Mouse (Mus musculus) thymus, postnatal 4 days (tissue): ENCODE measurements around the gene Stard13.

Experiments used
- DNase-seq: peaks from one replicate; pipeline ENCODE4 v3.0.0; 2021

Gene Stard13

GRCm38 (mm10) chr5:151180176-151180785 is 53.4 kb downstream of the Stard13 start:
- DNase-seq = no peak

DNA sequence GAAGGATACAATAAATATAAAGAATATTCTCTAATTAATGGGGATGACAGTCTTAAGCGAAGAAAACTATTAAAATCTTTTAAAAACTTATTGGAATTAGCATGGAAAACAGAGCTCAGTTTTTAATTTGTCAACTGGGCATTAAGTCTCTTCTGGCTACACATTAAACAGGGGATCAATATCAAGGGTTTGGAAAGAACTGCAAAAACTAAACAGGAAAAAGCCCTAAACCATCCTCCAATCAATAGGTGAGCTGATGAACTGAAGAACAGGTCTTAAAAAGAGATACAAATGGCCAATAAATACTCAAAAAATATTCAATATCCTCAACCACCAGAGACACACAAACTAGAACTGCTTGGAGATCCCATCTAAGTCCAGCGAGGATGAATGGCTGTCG is 56.5 kb downstream of the Stard13 start:
- no peak for DNase-seq

GRCm38 (mm10) chr5:151175897-151176313 is 57.7 kb downstream of the Stard13 start:
- no peak for DNase-seq

DNA sequence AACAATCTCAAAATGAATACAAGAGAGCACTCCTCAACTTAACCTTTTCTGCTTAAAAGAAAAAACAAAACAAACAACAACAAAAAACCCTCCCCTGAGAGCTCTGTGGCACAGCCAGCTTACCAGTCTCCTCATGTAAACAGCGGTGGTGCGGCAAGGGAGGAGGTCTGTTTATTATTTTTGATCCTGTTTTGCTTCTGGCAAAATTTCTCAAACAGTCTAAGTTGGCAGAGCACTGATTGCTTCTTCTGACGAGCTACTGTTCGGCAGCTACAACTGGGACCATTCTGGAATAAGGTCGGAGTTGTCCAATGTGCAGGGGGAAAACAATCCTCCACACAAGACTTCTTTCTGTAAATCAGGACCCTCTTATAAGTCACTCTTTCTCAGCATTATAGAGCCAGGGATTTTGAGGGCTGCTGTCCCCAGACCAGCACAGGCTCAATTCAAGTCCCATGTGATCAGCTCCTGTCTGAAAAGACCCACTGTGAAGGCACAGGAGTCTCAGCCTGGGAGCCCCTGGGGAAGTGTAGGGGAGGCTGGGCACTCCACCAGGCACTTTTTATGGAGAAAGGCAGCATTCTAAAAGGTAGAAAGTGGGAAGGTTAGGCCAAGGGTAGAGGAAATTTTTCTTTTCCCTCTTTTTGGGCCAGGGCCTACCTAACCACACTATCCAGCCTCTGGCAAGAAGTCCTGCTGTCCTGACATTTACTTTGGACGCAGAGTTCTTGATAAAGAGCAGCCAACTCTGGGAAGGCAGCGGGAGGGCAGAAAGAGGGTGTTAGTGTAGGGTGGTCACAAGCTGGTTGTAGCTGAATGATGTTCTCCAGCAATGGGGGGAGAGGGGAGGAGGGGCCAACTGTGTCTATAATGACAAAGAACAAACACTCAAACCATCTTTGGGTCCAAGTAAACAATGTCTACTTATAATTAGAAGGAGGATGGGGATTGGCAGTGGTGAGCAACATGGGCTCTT is 58.9 kb downstream of the Stard13 start:
- DNase-seq = no peak

- no peak for DNase-seq
Observed at GRCm38 (mm10) chr5:151173774-151174173, 59.9 kb downstream of the Stard13 start.

- no peak for DNase-seq
Observed at GRCm38 (mm10) chr5:151170168-151170750, 63.4 kb downstream of the Stard13 start.

DNA sequence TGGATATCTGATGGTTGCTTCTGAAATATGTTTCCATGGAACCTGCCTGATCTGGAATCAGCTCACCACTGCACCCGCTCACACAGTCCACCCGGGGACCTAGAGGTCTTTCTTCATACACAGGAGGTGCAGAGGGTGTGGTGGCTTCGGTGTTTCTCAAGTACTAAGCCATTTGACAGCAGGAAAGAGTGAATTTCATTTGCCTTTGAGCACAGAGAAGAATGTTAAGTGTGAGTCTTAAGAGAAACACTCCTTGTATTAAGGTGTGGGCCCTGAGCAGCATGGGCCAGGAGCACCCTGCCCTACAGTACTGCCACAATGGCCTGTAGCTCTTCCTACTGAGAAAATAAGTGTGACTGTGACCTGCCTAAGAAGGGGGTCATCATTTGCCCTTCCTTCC is 65.4 kb downstream of the Stard13 start:
- DNase-seq = no peak

DNA sequence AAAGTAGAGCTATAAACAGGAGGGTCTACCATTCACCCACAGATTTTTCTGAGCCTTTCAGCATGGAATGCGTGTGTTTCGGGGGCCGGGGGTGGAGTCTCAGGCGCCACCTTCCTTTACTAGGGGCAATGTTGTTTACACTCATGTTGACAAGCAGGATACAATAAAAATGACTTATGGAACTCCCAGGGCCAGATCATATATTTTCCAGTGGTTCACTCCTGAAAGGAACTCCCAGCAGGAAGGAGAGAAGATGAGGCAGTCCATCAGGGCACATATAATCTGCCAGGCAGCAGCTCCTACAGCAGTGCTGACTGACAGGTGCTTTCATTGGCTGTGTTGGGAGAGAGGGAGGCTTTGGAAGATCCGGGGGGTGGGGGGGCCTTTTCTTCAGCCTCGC is 66.0 kb downstream of the Stard13 start:
- DNase-seq = no peak

- DNase-seq = no peak
Observed at GRCm38 (mm10) chr5:151166266-151166665, 67.4 kb downstream of the Stard13 start.

DNA sequence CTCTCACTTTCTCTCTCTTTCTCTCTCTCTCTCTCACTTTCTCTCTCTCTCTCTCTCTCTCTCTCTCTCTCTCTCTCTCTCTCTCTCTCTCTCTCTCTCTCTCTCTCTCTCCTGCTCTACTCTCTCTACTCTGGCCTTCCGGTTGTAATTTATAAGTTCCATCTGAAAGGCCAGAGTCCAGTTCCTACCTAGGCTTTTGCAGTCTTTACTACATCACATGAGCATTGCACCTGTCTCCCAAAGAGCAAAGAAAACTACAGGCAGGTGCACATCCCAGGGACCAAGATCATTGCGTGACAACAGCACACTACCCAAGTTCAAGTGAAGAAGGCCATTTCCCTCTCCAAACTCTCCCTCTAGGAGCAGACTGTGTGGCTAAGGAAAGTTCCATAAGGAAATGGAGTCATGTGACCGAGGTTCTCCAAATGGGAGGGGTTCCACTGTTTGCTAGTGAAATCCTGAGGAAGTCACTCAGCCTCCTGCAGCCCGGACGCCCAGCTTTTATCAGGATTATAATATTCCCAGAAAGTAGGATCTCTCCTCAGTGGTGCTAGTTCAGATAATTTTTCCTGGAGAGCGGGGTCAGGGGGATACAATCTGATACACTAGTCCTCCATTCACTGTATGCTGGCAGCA is 68.1 kb downstream of the Stard13 start:
- no peak for DNase-seq

GRCm38 (mm10) chr5:151164815-151165214 is 68.8 kb downstream of the Stard13 start:
- DNase-seq = no peak

- DNase-seq = no peak
Observed at GRCm38 (mm10) chr5:151162642-151163041, 71.0 kb downstream of the Stard13 start.

- DNase-seq = no peak
Observed at GRCm38 (mm10) chr5:151155247-151155646, 78.4 kb downstream of the Stard13 start.

DNA sequence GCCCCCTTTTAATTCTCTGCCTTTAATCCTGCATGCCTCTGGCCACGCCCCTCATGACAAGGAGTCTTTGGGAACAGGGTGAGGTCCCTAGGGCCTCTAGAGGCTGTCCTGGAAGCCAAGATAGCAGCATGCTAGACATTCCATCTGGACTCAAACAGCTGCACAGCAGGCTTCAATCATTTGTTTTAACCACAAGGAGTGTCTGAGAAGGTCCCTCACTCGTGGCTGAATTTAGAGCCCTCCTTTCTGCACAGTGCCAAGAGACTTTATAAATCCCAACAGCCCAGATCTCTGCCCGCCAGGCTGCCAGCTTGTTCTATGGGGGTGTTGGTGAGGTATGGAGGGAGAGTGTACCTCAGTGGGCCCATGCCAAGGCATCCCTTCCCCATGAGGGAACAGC is 78.9 kb downstream of the Stard13 start:
- DNase-seq = no peak

DNA sequence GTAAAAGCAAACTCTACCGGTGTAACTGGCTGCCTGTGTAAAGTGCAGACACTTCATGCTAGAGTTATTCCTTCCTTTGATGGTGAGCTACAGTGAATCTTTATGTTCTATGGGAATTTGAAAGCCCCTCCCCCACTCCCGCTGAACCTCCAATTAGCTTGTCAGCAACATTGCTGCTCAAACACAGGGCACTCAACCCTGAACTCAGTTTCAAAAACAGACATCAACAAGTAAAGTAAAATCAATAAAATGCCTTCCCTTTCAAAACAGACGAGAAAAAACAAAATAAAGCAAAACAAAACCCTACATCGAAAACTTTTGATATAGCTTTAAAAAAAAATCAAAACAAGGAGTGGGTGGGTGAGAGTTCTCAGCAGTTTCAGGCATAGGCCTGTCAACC is 79.6 kb downstream of the Stard13 start:
- DNase-seq = no peak

DNA sequence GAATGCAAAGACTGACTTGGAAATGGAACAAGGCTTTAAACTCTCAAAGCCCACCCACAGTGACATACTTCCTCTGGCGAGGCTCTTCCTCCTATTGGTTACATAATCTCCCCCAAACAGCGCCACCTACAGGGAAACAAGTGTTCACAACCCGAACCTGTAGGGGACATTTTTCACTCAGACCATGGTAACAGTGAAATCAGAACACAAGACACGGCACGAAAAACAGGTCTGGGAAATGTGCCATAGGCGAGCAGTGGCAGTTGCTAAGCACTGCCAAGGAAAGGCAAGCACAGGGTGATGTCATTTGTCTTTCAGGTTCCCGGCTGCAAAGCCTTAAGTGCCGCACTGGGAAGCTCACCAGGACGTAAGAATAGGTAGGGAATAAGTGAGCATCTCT is 82.1 kb downstream of the Stard13 start:
- no peak for DNase-seq

DNA sequence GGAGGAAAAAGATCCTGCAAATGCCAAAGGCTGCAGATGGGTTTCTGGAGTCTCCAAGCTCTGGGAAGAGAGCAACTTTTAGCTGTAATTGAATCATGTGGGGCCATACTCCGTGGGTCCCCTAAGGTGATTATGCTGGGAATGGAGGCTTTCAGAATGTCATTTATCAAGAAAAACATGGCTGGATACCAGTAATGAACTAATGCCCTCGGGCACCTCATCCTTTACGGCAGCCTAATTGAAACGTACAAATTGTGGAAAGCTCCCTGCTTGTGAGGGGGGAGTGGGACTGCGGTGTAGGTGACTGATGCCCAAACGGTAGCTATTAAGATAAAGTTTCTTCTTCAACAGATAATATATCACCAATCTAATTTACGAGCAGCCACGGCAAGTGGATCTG is 84.1 kb downstream of the Stard13 start:
- no peak for DNase-seq

DNA sequence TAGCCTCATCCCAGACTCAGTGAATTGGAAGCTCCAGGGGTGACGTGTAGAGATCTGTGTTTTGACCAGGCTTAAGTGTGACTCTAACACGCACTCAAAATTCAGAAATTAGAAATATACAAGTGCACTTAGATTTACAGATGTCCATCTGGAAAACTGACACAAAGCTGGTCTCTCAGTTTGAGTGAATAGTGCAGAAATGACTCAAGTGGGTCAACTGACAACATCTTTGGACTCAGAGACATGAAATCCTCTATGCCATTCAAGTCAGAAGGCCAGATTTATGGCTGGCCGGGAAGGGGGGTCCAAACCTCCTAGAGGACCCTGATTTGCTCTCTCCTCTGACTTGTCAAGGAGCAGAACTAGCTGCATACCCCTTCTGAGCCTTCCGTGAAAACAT is 85.6 kb downstream of the Stard13 start:
- DNase-seq = no peak

- DNase-seq = no peak
Observed at GRCm38 (mm10) chr5:151145807-151146206, 87.8 kb downstream of the Stard13 start.

DNA sequence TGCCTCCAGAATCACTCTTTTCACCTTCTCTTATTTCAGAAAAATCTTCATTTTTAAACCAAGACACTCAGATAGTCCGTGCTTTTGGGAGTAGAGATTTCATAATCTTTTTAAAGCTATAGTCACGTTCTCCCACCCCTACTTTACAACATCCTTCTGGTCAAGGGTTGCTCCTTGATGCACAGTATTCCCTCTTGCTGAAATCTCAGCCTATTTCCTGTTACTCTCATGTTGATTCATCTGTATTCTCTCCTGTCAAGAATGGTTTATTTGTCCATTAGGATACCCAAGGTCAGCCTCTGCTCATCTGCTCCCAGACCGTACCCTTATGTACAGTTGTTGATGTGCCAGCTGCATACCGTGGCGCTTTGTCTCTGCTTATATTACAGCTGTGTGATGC is 89.7 kb downstream of the Stard13 start:
- no peak for DNase-seq

DNA sequence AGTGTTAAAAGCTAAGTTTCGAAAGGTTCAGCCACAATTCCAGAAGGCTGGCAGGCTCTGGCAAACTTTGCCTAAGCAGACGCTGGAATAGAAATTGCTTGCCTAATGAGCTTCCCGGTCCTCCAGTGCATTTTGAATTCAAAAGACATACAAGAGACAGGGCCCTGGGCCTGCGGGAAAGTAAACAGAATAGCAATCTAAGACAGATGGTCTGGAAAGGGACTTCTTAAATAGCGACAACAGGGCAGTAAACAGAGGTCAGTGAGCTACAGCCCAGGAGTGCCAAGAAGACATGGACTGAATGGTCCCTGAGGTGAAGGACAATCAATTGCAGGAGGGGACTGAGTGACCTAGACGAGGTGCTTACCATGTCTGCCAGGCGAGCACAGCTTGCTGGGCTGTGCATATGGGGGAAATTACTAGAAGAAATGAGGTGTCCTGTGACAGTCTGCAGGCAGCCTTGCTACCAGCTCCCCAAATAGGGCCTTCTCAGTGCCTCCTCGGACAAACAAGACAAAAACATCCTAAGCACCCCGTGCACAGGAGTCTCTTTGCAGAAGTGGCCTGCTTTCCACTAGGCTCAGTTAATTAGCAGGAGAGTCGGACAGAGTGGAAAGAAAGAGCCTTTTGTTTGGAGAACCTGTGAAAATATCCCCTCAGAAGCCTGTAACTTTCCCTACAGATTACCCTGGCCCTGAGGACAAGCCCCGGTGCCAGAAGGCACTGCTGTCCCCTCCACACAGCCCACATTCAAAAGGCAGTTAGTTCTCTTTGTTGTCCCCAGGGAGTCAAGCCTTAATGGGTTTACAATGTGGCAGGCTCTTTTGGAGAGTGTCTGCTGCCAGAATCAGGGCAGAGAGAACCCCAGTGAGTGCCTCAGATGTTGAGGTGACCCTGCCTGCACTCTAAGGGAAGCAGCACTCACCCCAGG is 90.7 kb downstream of the Stard13 start:
- DNase-seq = no peak

DNA sequence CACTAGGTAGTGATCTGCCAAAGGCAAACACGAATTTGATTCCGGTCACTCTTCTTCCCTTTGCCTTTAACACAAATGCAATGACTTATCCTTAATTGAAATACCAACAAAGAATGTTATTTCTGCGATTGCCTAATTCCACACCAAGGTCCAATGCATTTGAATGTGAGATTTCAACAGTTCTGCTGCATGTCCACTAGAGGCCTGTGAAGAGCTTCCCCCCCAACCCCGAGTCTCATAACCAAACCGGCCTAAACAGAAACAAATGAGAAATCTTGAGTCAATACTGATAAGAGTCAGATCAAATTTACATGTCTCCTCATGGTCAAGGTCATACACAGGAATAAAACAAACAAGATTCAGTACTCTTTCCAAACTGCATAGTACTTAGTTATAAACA is 91.4 kb downstream of the Stard13 start:
- no peak for DNase-seq
